Mouse (Mus musculus): ENCODE measurements around the gene Mettl26. TPM values are rescaled to one million over a fixed set of nuclear protein-coding genes. Genes with fewer than 3 reads are reported as not detected.

Mettl26 gene
- polyA plus RNA-seq, 1 experiment from 2014 or later, result 63.0 TPM

GRCm38 (mm10) chr17:25831451-25832281, 43.2 kb upstream of the Mettl26 start:
- H3K9me3 ChIP-seq, result no peaks in the 10 kb centered on the region
- peaks cover 51% of the 10 kb centered on the region for H3K36me3 ChIP-seq
- peak overlapping the region; percentile 99 for H3K4me2 ChIP-seq
- peak overlapping the region; percentile 97 for H3K27ac ChIP-seq
- H3K4me1 ChIP-seq (replicated peaks), result peaks cover 85% of the 10 kb centered on the region
- ATAC-seq (ENCODE audit: low FRiP score), result no peak
- H3K27me3 ChIP-seq, result no peaks in the 10 kb centered on the region
- WGBS, result 66% methylated on average over 21 of the region's 21 CpGs
- H3K4me3 ChIP-seq, result peak overlapping the region; percentile 82
- peak overlapping the region; percentile 91 for H3K9ac ChIP-seq

DNA sequence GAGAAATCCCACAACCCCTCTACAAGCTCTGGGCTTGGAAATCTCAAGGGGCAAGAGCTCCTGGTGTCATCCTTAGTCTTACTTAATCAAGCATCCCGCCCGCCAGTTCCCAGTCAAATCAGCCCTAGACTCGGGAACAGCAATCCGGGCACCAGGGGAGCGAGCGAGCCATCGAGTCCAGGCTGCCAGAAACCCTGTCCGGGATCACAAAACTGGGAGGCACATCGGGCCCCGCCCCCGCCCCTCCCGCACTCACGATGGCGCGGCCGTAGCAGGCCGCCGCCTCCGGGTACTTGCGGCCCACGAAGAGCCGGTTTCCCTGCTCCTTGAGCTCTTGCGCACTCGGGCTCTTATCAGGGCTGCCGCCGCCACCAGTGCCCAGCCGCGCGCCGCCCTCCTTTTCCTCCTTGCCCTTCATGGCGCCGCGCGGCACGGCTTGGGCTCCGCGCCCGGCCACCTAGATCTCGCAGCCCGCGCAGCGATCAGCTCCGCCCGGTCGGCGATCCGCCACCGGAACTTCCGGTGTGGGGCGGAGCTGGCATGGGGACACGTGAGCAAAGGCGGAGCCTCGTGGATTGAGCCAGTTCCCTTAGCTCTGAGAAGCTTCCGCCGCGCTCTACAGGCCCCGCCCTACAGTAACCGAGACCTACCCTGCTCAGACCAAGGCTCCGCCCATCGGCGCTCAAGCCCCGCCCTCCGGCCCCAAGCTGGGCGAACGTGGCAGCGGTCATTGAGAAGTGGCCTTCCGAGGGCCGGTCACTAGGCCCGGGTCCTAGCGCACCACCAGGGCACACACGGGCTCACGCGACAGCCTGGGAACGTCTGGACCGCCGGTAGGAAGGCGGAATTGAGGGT, 42.2 kb upstream of the Mettl26 start:
- under 1% methylated on average over 64 of the region's 77 CpGs for WGBS
- peaks cover 41% of the 10 kb centered on the region for H3K36me3 ChIP-seq
- peak; percentile 89 for ATAC-seq (ENCODE audit: low FRiP score)
- peak overlapping the region; percentile 82 for H3K4me3 ChIP-seq
- peak overlapping the region; percentile 99 for H3K4me2 ChIP-seq
- peaks cover 85% of the 10 kb centered on the region for H3K4me1 ChIP-seq (replicated peaks)
- peak overlapping the region; percentile 97 for H3K27ac ChIP-seq
- H3K9ac ChIP-seq, result peak overlapping the region; percentile 91
- H3K9me3 ChIP-seq, result no peaks in the 10 kb centered on the region
- no peaks in the 10 kb centered on the region for H3K27me3 ChIP-seq

DNA sequence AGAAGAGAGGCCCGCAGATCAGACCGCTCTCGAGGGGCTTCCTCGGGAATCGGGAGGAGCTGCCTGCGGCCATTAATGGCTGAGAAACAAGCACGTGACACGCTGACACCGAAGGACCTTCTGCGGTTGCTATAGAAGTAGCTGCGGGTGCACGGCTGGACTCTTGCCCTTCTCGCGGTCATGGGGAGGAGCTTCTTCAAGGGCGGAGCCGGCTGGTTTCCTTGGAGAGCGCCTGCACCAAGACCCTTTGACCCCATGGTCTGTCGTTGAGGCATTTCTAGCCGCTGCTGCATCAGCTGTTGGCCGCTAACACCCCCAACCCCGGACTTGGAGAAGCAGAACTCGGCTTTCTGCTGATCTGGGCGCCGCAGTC, 41.6 kb upstream of the Mettl26 start, which contains the start of gene Stub1:
Stub1 (minus strand) TSS at position 114 of the 373 bp plus-strand sequence.
- Histone ChIP-seq H3K27ac (peak within 1 kb of the TSS; percentile 97), H3K4me2 (peak within 1 kb of the TSS; percentile 99), H3K9ac (peak within 1 kb of the TSS; percentile 91), H3K9me3 (no peaks in the 10 kb centered on the region), H3K36me3 (peaks cover 40% of the 10 kb centered on the region), H3K4me3 (peak within 1 kb of the TSS; percentile 82), H3K4me1 (replicated peaks) (peaks cover 85% of the 10 kb centered on the region), H3K27me3 (no peaks in the 10 kb centered on the region)
- WGBS, result under 1% methylated on average over 24 of the region's 24 CpGs
- peak; percentile 57 for ATAC-seq (ENCODE audit: low FRiP score)

DNA sequence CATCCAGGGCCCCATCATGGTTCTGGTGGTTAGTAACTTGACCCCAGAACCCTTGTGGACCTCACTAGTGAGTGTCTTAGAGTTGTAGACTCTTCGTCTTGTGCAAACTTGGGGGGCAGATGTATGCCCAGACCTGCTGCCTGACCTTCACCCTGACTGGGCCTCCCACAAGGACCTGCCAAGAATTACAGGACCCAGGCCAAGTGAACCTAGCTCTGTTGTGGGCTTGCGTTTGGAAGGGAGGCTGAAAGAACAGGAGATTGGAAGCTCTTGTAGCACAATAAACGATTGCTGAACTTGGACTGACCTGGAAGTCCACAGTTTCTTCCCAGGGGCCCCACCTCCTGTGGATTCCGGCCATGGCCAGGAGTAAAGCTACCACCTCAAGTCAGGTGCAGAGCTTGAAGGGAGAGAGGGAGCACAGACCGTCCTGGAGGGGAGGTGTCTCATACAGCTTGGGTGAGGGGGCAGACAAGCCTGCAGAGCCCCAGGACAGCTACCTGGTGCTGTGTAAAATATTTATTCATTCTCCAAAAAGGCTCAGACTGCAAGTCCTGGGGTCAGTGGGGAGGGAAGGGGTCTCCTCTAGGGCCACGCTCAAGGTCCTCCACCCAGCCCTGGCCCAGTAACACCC, 40.8 kb upstream of the Mettl26 start:
- no peaks in the 10 kb centered on the region for H3K9me3 ChIP-seq
- peak overlapping the region; percentile 97 for H3K27ac ChIP-seq
- H3K27me3 ChIP-seq, result no peaks in the 10 kb centered on the region
- H3K36me3 ChIP-seq, result peaks cover 45% of the 10 kb centered on the region
- no peak for ATAC-seq (ENCODE audit: low FRiP score)
- H3K4me1 ChIP-seq (replicated peaks), result peaks cover 88% of the 10 kb centered on the region
- WGBS, result 58% methylated on average over 6 of the region's 6 CpGs
- H3K9ac ChIP-seq, result peak overlapping the region; percentile 91
- H3K4me2 ChIP-seq, result peak overlapping the region; percentile 99
- H3K4me3 ChIP-seq, result peak overlapping the region; percentile 82

DNA sequence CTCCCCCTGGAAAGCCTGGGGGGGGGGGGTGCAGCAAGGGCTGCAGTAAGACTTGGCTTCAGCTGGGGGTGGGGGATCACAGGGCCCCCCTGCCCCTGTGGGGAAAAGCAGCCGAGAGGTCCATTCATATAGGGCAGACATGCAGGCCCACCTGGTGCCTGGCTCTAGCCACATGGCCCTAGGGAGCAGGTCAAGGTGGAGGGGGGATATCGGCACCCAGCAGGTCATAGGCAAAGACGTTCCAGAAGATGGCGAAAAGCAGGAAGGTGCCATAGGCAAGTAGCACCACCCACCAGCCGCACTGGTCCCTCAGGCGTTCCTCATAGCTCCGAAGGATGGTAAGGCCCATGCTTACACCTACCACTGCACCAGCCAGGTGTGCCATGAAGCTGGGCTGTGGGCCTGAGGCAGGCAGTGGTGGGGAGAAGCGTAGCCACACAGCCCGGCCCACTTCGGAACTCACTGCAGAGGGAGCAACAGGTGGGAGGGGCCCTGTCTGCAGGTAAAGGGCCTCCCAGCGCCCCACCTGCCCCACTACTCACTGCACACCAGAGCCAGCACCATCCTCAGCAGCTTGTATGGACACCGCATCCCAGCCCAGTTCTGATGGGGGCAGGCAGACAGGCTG, 40.2 kb upstream of the Mettl26 start:
- H3K36me3 ChIP-seq, result peaks cover 49% of the 10 kb centered on the region
- H3K4me1 ChIP-seq (replicated peaks), result peaks cover 85% of the 10 kb centered on the region
- H3K9ac ChIP-seq, result peak overlapping the region; percentile 91
- peak overlapping the region; percentile 99 for H3K4me2 ChIP-seq
- peak overlapping the region; percentile 82 for H3K4me3 ChIP-seq
- H3K9me3 ChIP-seq, result no peaks in the 10 kb centered on the region
- no peak for ATAC-seq (ENCODE audit: low FRiP score)
- H3K27me3 ChIP-seq, result no peaks in the 10 kb centered on the region
- 91% methylated on average over 12 of the region's 12 CpGs for WGBS
- H3K27ac ChIP-seq, result peak overlapping the region; percentile 97; the same call in 1 of the 2 replicates

DNA sequence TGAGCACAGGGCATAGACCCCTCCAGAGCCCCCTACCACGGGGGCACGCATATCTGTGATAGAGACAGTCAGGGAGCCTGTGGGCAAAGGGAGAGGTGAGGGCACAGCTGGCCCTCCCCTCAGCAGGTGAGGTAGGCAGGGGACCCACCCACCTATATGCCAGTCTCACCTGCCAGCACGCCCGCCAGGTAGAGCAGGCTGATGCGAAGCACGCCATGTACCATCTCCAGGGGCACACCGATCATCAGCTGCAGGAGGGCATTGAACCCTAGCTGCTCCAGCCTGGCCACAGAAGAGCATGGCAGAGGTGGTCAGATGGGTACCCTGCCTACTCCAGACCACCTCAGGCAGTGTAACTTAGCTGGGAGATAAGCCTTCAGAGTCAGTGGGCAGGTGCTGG, 39.6 kb upstream of the Mettl26 start:
- Histone ChIP-seq H3K4me1 (replicated peaks) (peaks cover 79% of the 10 kb centered on the region), H3K4me3 (peak overlapping the region; percentile 82; the same call in 1 of the 2 replicates), H3K27me3 (no peaks in the 10 kb centered on the region), H3K9ac (peak overlapping the region; percentile 91), H3K27ac (no peak overlapping the region), H3K36me3 (peaks cover 49% of the 10 kb centered on the region), H3K9me3 (no peaks in the 10 kb centered on the region), H3K4me2 (peak overlapping the region; percentile 99)
- ATAC-seq (ENCODE audit: low FRiP score), result no peak
- WGBS, result 94% methylated on average over 7 of the region's 7 CpGs

DNA sequence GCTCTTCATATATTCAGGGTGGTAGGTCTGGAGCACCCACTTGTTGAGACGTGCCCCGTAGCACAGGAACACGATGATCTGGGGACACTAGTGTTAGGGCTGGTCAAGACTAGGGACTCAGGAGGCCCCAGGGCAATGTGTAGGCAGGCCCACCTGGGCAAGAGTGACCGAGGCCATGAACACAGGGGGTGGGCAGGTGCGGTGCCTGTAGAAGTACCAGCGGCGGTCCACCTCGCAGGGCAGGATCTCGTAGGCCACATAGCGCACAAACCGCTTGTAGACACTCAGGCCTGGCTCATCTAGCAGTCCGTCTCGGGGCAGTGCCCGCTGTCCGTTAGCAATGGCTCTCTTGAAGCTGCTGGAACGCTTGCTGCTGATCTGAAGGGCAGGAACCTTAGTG, 39.1 kb upstream of the Mettl26 start:
- peak overlapping the region; percentile 88; the same call in 1 of the 2 replicates for H3K27ac ChIP-seq
- peaks cover 49% of the 10 kb centered on the region for H3K36me3 ChIP-seq
- no peak for ATAC-seq (ENCODE audit: low FRiP score)
- peak overlapping the region; percentile 49; the same call in 1 of the 2 replicates for H3K4me3 ChIP-seq
- no peaks in the 10 kb centered on the region for H3K9me3 ChIP-seq
- peak overlapping the region; percentile 99 for H3K4me2 ChIP-seq
- 90% methylated on average over 16 of the region's 16 CpGs for WGBS
- peaks cover 74% of the 10 kb centered on the region for H3K4me1 ChIP-seq (replicated peaks)
- H3K27me3 ChIP-seq, result no peaks in the 10 kb centered on the region
- H3K9ac ChIP-seq, result peak overlapping the region; percentile 91

DNA sequence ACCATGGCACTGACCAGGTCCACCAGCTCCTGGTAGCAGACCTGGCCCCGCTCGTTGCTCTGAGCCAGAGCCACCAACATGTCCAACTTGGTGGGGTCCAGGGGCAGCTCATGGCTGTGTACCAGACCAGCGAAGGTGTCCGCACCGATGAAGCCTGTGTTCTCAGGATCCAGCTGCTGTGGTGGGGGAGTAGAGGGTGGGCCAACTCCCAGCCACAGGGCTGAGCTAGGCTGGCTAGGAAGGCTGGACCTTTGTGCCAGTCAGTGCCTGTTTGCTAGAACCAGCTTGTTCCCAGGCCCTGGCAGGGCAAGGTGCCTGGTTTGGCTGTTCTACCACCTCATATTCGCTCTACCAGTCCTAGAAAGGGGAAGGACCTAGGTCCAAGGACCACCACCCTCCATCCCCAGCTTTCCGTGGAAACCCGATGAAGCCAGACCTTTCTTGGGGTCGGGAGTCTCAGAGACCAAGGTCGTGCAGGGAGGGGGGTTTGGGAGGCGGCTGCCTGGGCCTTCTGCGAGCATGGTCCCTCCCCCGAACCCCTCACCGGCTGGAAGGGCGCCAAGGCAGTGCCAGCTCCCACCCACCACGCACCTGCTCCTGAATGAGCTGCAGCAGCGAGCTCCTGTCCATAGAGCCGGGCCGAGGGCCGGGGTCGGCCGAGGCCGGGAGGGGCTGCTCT, 38.3 kb upstream of the Mettl26 start:
- H3K27ac ChIP-seq, result peak overlapping the region; percentile 88
- no peaks in the 10 kb centered on the region for H3K9me3 ChIP-seq
- H3K36me3 ChIP-seq, result peaks cover 49% of the 10 kb centered on the region
- no peak for ATAC-seq (ENCODE audit: low FRiP score)
- H3K27me3 ChIP-seq, result no peaks in the 10 kb centered on the region
- 22% methylated on average over 23 of the region's 23 CpGs for WGBS
- peak overlapping the region; percentile 49 for H3K4me3 ChIP-seq
- H3K9ac ChIP-seq, result peak overlapping the region; percentile 91
- peak overlapping the region; percentile 99 for H3K4me2 ChIP-seq
- peaks cover 66% of the 10 kb centered on the region for H3K4me1 ChIP-seq (replicated peaks)

- peak; percentile 49; the same call in 1 of the 2 replicates for ATAC-seq (ENCODE audit: low FRiP score)
Measured at GRCm38 (mm10) chr17:25837076-25837410, 37.8 kb upstream of the Mettl26 start, which contains the start of gene Rhbdl1. Gene Rhbdl1 (minus strand): TSS chr17:25837295.

GRCm38 (mm10) chr17:25837533-25837932, 37.3 kb upstream of the Mettl26 start:
- 12% methylated on average over 3 of the region's 3 CpGs for WGBS
- H3K36me3 ChIP-seq, result peaks cover 56% of the 10 kb centered on the region
- no peaks in the 10 kb centered on the region for H3K27me3 ChIP-seq
- H3K27ac ChIP-seq, result peak overlapping the region; percentile 88
- H3K4me3 ChIP-seq, result peak overlapping the region; percentile 49
- peak overlapping the region; percentile 91 for H3K9ac ChIP-seq
- H3K4me2 ChIP-seq, result peak overlapping the region; percentile 99
- peaks cover 58% of the 10 kb centered on the region for H3K4me1 ChIP-seq (replicated peaks)
- ATAC-seq (ENCODE audit: low FRiP score), result no peak
- H3K9me3 ChIP-seq, result no peaks in the 10 kb centered on the region

More at GRCm38 (mm10) chr17:25837076-25837410, 37.8 kb upstream of the Mettl26 start, which contains the start of gene Rhbdl1:
- Histone ChIP-seq H3K9me3 (no peaks in the 10 kb centered on the region), H3K27ac (peak within 1 kb of the TSS; percentile 88), H3K4me1 (replicated peaks) (peaks cover 61% of the 10 kb centered on the region), H3K4me3 (peak within 1 kb of the TSS; percentile 49), H3K27me3 (no peaks in the 10 kb centered on the region), H3K4me2 (peak within 1 kb of the TSS; percentile 99), H3K36me3 (peaks cover 52% of the 10 kb centered on the region), H3K9ac (peak within 1 kb of the TSS; percentile 91)
- under 1% methylated on average over 29 of the region's 29 CpGs for WGBS

- WGBS, result 87% methylated on average over 4 of the region's 4 CpGs
Measured at GRCm38 (mm10) chr17:25838904-25839303, 36.0 kb upstream of the Mettl26 start.

More at GRCm38 (mm10) chr17:25838904-25839303, 36.0 kb upstream of the Mettl26 start:
- H3K9ac ChIP-seq, result peak overlapping the region; percentile 46; the same call in 1 of the 2 replicates
- no peaks in the 10 kb centered on the region for H3K9me3 ChIP-seq
- H3K27ac ChIP-seq, result peak overlapping the region; percentile 8; the same call in 1 of the 2 replicates
- ATAC-seq (ENCODE audit: low FRiP score), result no peak
- peaks cover 64% of the 10 kb centered on the region for H3K4me1 ChIP-seq (replicated peaks)
- H3K4me3 ChIP-seq, result no peak overlapping the region
- H3K36me3 ChIP-seq, result peaks cover 57% of the 10 kb centered on the region
- no peaks in the 10 kb centered on the region for H3K27me3 ChIP-seq
- H3K4me2 ChIP-seq, result no peak overlapping the region

Data from hindbrain, embryonic 13.5 days (tissue).